Mouse (Mus musculus) lung, postnatal 25 days (tissue): ENCODE measurements at regions not wholly inside any gene's neighbourhood (a gene's known extent, or its start where the extent isn't known, plus 50 kb on each side); places are given as distances from the start of the nearest gene placed in this dataset.

Experiments used
- DNase-seq: peaks from one replicate; pipeline ENCODE4 v3.0.0; 2022; ENCODE audit warnings: low spot score

- no peak for DNase-seq
Measured at GRCm38 (mm10) chr9:72218736-72219135, 55.9 kb upstream of the Zfp280d start.

DNA sequence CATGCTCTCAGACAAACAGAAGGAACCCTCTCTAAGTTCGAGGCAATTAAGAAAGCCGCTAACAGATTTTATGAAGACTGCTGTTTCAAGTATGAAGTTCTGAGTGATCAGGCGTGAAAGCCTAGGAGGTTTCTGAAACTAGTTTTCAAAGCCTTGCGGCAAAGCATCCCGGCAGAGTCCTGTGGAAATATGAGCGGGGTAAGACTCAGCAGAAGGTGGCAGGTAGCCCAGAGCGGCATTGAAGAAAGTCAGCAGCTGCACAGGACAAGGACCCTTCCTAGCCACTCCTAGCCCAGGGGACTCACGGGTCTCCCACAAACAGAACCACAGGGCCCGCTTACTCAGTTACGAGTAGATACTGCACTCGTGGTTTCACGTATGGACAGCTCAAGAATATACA is 54.8 kb upstream of the Zfp280d start:
- DNase-seq = no peak

GRCm38 (mm10) chr9:72221333-72221732 is 53.3 kb upstream of the Zfp280d start:
- no peak for DNase-seq
